Mouse (Mus musculus): ENCODE results near the gene Sin3b. TPM values are rescaled to one million over a fixed set of nuclear protein-coding genes. Genes with fewer than 3 reads are reported as not detected.

The Sin3b gene
- polyA plus RNA-seq, 1 experiment = 57.3 TPM

DNA sequence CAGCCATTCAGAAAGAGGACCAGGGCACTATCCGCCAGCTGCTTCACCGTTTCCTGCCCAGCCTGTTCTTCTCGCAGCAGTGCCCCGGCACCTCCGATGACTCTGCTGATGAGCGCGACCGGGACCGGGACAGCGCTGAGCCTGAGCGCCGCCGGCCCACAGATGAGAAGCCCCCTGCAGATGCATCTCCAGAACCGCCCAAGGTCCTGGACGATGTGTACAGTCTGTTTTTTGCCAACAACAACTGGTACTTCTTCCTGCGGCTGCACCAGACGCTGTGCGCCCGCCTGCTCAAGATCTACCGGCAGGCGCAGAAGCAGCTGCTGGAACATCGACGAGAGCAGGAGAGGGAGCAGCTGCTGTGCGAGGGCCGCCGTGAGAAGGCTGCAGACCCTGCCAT, 26.8 kb downstream of the Sin3b start:
- no peak for TF ChIP-seq GATA1 (IDR thresholded peaks at IDR 0.05; ENCODE audit: low read length)

DNA sequence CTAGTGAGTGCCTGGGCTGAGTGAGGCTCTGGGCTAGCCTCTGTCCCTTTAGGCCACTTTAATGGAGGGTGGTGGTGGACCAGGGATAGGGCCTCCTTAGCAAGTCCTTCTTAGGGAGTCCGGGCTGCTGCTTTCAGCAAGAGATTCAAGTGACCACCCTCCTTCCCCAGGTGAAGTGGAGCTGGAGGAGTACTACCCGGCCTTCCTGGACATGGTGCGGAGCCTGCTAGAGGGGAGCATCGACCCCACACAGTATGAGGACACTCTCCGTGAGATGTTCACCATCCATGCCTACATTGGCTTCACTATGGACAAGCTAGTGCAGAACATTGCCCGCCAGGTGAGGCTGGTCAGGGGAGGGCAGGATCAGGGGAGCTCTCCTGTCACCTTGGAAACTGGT, 27.2 kb downstream of the Sin3b start:
- no peak for TF ChIP-seq GATA1 (IDR thresholded peaks at IDR 0.05; ENCODE audit: low read length)

DNA sequence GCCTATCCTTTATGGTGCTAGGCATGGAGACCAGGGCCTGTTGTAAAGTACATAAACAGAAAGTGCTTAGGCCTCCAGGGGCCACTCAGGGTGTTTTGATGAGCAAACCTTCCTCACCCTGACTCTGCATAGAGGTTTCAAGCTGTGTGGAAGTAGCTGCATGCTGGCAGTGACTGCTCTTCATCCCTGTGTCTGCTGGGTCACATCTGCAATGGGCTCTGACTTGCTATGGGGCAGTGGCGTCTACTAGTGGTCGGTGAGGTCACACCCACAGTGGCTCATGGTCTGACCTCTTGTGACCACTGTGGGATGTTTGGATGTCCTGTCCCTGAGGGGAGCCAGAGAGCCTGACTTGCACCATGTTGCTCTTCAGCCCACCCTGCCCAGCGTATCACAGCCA, 28.0 kb downstream of the Sin3b start:
- no peak for TF ChIP-seq GATA1 (IDR thresholded peaks at IDR 0.05; ENCODE audit: low read length)

DNA sequence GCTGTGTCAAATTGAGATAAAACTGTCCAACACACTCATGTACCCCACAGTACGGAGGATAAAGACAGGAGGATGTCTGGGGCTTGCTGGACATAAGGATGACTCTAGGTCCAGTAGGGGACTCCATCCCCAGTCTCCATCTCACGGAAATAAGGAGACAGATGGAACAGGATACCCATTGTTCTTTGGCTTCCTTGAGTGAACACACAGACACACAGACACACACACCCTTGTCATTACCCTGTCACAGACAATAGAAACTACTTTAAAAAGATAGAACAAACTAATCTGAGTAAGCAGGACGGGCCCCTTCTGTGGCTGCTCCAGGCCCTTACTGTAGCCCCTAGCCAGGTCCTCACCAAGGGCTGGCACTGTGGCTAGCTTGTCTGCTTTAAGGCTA, 29.2 kb downstream of the Sin3b start:
- TF ChIP-seq GATA1 (IDR thresholded peaks at IDR 0.05; ENCODE audit: low read length) = no peak

DNA sequence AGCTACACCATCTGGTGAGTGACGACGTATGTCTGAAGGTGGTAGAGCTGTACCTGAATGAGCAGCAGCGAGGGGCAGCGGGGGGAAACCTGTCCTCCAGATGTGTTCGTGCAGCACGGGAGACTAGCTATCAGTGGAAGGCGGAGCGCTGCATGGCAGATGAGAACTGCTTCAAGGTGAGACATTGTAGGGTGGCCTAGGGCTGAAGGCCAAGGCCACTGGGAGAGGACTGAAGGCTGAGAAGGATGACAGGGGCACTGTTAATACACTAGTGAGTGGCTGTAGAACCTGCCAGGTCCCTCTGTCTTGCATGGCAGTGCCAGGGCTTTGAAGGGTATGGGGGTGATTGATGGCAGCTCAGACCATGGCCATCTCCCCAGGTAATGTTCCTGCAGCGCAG, 30.1 kb downstream of the Sin3b start:
- no peak for TF ChIP-seq GATA1 (IDR thresholded peaks at IDR 0.05; ENCODE audit: low read length)

DNA sequence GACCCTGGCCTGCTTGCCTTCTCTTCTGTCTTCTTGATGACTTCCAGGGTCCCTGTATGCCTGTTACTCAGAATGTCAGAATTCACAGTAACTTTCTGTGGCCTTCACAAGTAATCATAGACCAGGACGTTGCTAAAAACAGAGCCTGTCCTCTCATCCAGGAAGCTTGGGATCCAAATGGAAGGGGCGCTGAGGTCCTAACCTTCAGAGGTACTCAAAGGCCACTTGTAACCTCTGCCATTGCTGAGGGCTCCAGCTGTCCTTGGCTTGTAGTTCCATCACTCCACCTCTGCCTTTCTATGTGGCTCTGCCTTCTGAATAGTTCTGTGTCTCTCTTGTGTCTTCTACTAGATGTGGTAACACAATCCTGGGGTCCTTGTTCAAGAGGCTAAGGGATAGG, 30.7 kb downstream of the Sin3b start:
- no peak for TF ChIP-seq GATA1 (IDR thresholded peaks at IDR 0.05; ENCODE audit: low read length)

DNA sequence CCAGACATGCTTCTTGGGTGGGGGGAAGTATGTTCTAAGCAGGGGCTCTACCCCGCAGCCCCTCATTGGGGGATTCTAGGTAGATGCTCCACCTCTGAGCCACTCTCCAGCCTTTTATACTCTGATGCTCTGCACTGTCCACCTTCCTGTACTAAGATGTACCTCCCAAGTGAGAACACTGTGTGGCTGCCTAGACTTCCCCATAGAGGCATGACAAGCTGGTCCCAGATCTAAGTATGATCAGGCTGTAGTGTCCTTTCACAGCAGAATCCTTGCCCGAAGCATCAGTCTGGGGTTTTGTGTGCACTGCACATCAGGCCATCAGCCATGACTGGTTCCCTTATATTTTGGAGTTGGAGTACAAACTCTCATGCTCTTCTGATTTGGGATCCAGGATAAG, 32.9 kb downstream of the Sin3b start:
- TF ChIP-seq GATA1 (IDR thresholded peaks at IDR 0.05; ENCODE audit: low read length) = no peak

DNA sequence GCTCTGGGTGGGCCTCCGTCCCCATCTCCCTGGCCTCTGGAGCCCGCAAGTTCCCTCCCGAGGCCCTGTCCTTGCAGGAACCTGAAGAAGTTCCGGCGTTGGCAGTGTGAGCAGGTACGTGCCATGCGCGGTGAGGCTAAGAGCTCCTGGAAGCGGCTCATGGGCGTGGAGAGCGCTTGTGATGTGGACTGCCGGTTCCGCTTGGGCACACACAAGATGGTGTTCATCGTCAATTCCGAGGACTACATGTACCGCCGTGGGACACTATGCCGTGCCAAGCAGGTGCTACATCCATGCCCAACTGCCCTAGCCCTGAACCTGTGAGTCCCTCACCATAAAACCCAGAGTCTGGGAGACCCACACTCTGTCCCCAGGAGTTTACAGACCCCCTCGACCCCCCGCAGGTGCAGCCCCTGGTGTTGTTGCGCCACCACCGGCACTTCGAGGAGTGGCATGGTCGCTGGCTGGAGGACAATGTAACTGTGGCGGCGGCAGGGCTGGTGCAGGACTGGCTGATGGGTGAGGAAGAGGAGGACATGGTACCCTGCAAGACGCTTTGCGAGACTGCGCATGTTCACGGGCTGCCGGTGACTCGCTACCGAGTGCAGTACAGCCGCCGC, 33.8 kb downstream of the Sin3b start:
- TF ChIP-seq GATA1 (IDR thresholded peaks at IDR 0.05; ENCODE audit: low read length) = no peak

DNA sequence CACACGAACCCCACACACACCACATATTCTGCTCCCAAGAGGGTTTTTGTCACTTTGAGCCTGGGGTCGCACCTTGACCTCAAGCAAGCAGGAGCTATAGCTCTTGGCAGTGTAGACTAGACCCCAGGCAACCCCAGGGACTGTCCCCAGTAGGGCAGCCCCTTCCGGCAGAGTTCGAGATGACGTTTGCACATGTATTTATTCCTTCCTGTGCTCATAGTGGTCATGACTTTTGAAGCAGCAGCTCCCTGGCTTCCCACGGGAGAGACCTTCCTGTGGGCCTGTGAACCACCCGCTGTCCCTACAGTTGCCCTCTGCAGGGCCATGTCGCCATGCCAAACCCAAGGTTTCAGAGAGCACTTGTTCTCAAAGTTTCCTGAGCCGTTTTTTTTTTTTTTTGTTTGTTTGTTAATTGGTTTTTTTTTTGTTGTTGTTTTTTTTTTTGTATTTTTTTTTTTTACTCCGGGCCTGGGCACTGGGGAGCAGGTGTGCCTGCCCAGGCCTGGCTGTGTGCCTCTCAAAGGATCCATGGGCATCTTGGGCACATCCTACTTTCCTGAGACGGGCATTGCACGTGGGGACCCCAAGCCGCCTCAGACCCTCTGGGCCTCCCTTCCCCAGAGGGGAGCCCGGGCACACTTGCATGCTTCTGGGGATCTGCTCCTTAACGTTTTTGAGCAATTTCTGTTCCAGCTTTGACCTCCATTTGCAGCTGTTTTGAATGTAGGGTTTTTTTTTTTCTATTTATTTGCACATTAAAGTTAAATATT, 34.5 kb downstream of the Sin3b start:
- TF ChIP-seq GATA1 (IDR thresholded peaks at IDR 0.05; ENCODE audit: low read length) = no peak

DNA sequence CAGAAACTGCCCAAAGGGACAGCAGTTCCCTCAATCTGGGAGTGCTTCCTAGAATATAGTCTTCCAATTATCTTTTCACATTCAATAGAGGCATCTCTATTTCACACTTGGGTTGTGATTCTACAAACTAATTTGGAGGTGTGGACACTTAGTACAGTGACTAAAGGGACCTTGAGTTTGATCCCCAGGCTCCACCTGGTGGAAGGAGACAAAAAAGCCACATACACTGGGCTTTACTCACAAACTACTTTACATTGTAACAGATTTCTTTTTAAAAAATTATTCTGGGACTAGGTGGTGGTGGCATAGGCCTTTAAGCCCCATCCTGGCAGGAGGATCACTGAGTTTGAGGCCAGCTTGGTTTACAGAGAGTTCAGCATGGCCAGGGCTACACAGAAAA, 35.2 kb downstream of the Sin3b start:
- TF ChIP-seq GATA1 (IDR thresholded peaks at IDR 0.05; ENCODE audit: low read length) = no peak

DNA sequence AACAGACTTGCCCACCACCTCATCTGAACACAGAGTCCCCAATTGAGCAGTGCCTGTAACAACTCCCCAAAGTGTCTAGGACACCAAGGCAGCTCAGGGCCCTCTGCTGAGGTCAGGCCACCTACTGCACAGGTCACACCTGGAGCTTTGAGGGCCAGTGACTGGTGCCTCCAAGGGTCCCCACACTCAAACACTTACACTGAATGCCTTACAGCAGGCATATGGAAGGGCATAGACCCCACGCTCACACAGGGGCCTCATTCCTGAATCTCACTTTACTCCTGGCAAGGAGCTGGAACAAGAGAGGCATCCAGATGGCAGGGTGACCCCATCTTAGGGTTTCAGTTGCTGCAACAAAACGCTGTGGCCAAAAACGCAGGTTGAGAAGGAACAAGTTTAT, 37.1 kb downstream of the Sin3b start:
- no peak for TF ChIP-seq GATA1 (IDR thresholded peaks at IDR 0.05; ENCODE audit: low read length)

DNA sequence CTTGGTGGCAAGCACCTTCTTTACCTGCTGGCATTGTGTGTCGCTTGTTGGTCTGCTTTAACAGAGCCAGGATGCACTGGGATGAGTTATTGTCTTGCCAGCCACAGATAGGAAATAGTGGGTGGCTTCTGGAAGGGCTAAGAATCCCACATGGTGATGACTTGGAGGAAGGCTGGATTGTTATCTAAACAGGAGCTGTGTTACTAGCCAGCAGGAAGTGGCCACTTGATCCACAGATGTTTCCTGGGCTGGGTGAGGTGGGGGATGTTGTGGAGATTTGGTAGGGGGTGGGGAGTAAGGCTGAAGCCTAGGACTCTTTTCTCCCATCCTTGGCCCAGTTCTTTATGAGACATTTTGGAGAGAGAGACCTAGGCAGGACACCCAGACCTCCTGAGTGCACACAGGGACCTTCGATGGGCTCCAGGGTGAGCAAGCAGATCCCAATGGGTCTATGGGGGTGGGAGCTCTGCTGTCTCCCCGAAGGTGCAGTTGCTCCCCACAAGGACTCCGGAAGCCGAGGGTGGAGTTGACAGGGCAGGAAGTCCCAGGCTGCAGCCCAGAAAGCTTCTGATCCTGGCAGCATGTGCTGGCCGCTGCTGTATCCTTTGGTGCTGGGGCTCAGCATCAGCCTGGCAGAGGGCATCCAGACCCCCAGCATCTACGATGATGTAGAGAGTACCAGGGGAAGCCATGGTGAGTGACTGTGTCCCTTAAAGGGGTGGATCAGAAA, 38.4 kb downstream of the Sin3b start, which contains the start of gene F2rl3:
Gene F2rl3, plus strand, starts transcription at position 559 of the 730 bp plus-strand sequence.
- no peak for TF ChIP-seq GATA1 (IDR thresholded peaks at IDR 0.05; ENCODE audit: low read length)

DNA sequence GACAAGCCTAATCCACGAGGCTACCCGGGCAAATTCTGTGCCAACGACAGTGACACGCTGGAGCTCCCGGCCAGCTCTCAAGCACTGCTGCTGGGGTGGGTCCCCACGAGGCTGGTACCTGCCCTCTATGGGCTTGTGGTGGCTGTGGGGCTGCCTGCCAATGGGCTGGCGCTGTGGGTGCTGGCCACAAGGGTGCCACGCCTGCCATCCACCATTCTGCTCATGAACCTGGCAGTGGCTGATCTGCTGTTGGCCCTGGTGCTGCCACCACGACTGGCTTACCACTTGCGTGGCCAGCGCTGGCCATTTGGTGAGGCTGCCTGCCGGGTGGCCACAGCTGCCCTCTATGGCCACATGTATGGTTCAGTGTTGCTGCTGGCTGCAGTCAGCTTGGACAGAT, 39.2 kb downstream of the Sin3b start:
- no peak for TF ChIP-seq GATA1 (IDR thresholded peaks at IDR 0.05; ENCODE audit: low read length)

DNA sequence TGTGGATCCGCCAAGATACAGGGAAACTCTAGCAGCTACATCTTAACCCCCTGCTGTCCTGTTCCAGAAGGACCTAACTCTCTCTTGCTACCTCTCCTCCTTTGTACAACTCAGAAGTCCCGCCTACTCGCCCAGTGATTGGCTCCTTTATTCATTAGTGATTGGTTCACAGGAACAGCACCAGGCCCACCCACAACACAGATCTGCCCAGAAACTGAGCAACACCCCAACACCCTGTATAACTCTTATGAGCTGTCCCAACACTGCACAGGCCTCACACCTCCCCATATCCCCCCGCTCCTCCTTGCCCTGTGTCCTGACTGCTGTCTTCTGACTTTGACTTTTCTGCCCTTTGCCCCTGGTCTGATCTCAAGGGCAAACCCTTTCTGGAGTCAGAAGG, 42.6 kb downstream of the Sin3b start:
- TF ChIP-seq GATA1 (IDR thresholded peaks at IDR 0.05; ENCODE audit: low read length) = no peak

DNA sequence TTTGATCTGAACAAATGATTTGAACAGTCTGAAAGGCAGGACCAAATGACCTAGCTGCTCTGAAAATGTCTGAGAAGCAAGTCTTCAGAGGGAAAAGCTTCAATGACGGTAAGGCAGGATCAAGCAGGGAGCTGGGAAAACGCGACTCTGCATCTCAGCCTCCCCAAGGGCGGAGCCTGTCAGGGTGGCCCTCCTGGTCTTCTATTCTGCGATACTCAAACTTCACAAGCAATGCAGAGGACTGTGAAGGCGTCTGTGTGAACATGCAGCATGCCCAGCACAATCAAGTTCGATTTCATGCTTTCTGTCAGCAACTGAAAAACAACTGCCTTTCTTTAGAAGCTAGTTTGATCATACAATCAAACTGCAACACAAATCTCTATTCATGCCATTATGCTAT, 43.7 kb downstream of the Sin3b start:
- TF ChIP-seq GATA1 (IDR thresholded peaks at IDR 0.05; ENCODE audit: low read length) = no peak

DNA sequence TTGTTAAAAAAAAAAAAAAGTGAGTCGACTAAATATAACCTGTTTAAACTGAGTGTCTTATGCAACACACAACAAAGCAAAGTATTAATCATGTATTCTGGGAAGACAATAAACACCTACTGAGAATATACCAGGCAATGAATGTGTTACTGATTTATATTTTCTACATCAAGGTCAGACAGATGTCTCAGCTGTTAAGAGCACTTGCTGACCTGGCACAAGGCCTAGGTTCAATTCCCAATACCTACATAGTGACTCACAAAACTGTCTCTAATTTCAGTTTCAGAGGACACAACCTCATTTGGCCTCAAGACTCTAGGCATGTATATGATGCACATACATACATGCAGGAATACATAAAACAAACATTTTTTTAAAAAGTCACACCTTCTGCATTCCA, 54.7 kb downstream of the Sin3b start:
- TF ChIP-seq GATA1 (IDR thresholded peaks at IDR 0.05; ENCODE audit: low read length) = no peak

DNA sequence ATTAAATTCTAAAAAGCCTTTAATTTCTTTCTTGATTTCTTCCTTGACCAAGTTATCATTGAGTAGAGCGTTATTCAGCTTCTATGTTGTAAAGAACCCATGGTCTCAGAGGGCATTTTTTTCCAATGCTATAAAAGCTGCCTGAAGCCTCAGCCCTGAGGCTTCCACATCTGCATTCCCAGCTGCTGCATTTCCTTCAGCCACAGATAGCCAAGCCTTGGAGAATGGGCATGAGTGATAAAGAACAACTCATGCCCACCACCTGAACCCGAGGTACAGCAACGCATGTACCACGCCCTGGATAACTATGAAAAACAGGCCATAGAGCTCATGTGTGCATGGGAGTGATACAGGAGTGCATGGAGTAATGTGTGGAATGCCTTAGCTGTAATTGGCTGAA, 57.6 kb downstream of the Sin3b start:
- TF ChIP-seq GATA1 (IDR thresholded peaks at IDR 0.05; ENCODE audit: low read length) = no peak
